Mouse (Mus musculus) limb, embryonic 14.5 days (tissue): Measurements from ENCODE around the gene Clic3. TPM values are rescaled to one million over a fixed set of nuclear protein-coding genes. Genes with fewer than 3 reads are reported as not detected.
"Not testable (repeated sequence)": the region's sequence is repeated elsewhere in the genome, so short reads cannot be mapped to it uniquely, and the experiment has no call there.

Experiments
- ATAC-seq: fragments of 200-750 bp; cut with Nextera tagmentation; 2 replicates; pipeline ENCODE4 v1.8.0; 2017; ENCODE audit warnings: low read depth, moderate number of reproducible peaks, moderate TSS enrichment; ENCODE audit not compliant: low FRiP score
- DNase-seq: peaks from one replicate; pipeline ENCODE4 v3.0.0-alpha.2; 2015; ENCODE audit warnings: low spot score
- H3K27ac ChIP-seq: fragments of 300-500 bp; sonication (generic); replicated peaks from 2 replicates; pipeline ENCODE4 v1.5.1; 2014; ENCODE audit warnings: low read depth, mild to moderate bottlenecking, low read length, moderate library complexity, mixed read lengths
- H3K27me3 ChIP-seq: fragments of 300-500 bp; sonication (generic); 2 replicates; pipeline ENCODE4 v1.6.1; 2014; ENCODE audit warnings: low read length, mixed read lengths; ENCODE audit not compliant: control insufficient read depth, insufficient read depth
- H3K36me3 ChIP-seq: fragments of 300-500 bp; sonication (generic); 2 replicates; pipeline ENCODE4 v1.6.1; 2014; ENCODE audit warnings: mild to moderate bottlenecking, low read length, moderate library complexity, mixed read lengths; ENCODE audit not compliant: control insufficient read depth, insufficient read depth
- H3K4me1 ChIP-seq: fragments of 300-500 bp; sonication (generic); 2 replicates; pipeline ENCODE4 v1.6.1; 2014; ENCODE audit warnings: antibody characterized with exemption, low read length, mixed read lengths; ENCODE audit not compliant: control insufficient read depth, insufficient read depth
- H3K4me2 ChIP-seq: fragments of 300-500 bp; sonication (generic); replicated peaks from 2 replicates; pipeline ENCODE4 v1.6.1; 2014; ENCODE audit warnings: low read depth, mild to moderate bottlenecking, low read length, moderate library complexity; ENCODE audit not compliant: severe bottlenecking
- H3K4me3 ChIP-seq: fragments of 300-500 bp; sonication (generic); replicated peaks from 2 replicates; pipeline ENCODE4 v1.5.1; 2014; ENCODE audit warnings: low read length
- H3K9ac ChIP-seq: fragments of 300-500 bp; sonication (generic); 2 replicates; pipeline ENCODE4 v1.6.1; 2014; ENCODE audit warnings: mild to moderate bottlenecking, low read depth, low read length, moderate library complexity; ENCODE audit not compliant: severe bottlenecking
- H3K9me3 ChIP-seq: fragments of 300-500 bp; sonication (generic); 2 replicates; pipeline ENCODE4 v1.6.1; 2016; ENCODE audit warnings: low read length; ENCODE audit not compliant: control insufficient read depth
- POLR2A ChIP-seq: fragments of 200-500 bp; IDR thresholded peaks from 2 replicates; pipeline ENCODE4 v1.8.0; 2012; ENCODE audit warnings: inconsistent platforms, mild to moderate bottlenecking, moderate library complexity, borderline replicate concordance; ENCODE audit not compliant: insufficient read depth, insufficient read length; ENCODE audit errors: extremely low read depth
- WGBS: fragments of 180-500 bp; shearing (Covaris S2); extraction: QIAGEN DNeasy Blood & Tissue Kit; methylation state at CpG from one replicate; pipeline ENCODE4 v1.1.7; 2014; 5-methylcytosine and 5-hydroxymethylcytosine counted together
- polyA plus RNA-seq, 2 experiments: library from polyadenylated mRNA; depleted of rRNA in 1 of 2; stranded (reverse) in 1 of 2; unstranded in 1 of 2; fragments of >200 nt; fragmentation: Nextera tagmentation in 1 of 2; extraction: Ambion mirVana in 1 of 2; gene quantifications; 2 replicates each; pipeline versions ENCODE4 v1.2.1 to v1.2.3; 2012 to 2014

Clic3 gene
- polyA plus RNA-seq (2012; rRNA removed): 7.7 and 10.9 TPM in 2 replicates
- 13.4 and 22.5 TPM in 2 replicates for polyA plus RNA-seq (2014; fragmentation: Nextera tagmentation; extraction: Ambion mirVana)

DNA sequence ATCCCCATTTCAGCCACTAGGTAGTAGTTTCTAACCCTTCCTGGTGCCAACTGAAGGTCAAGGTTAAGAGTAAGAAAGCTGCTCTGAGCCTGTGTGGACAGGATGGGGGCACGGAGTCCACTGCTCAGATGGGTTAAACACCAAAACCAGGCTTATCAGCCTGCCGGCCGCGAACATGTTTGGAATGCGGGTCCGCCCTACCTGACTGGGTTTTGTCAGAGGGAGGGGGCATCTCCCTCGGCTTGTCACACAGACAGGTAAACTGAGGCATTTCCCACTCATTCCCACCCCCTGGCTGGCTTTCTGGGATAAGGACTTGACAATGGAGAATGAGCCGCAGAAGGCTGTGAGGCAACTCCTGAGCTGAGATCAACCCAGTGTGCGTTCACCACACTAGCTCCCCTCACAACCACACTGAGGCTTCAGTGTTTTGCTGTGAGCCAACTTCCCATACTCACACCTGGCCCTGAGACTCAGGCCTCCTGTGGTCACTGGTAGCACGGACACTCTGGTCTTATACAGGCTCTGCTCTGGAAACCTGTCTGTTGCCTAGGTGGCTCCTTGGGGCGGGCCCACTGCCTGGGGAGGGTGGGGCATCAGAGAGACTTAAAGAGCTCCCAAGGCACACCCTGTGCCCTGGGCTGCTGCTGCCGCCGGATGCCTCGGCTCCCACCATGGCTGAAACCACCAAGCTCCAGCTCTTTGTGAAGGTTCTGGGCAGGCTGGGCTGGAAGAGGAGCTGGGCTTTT lies at the start of gene Clic3:
Gene Clic3, plus strand, starts transcription at position 634 of the 749 bp plus-strand sequence.
- no peak for DNase-seq
- Histone ChIP-seq H3K27ac (no peak within 1 kb of the TSS), H3K27me3 (no peaks in the 10 kb centered on the region), H3K4me3 (no peak within 1 kb of the TSS), H3K9ac (no peak within 1 kb of the TSS; the same call in 1 of the 2 replicates), H3K36me3 (0 out of 2 replicates have a peak, but pooled peaks cover 7% of the 10 kb centered on the region), H3K4me2 (no peak within 1 kb of the TSS), H3K4me1 (peaks cover 13% of the 10 kb centered on the region), H3K9me3 (no peaks in the 10 kb centered on the region)
- ATAC-seq: no peak
- TF ChIP-seq POLR2A: no peak
- 62% methylated on average over 14 of the region's 14 CpGs for WGBS

DNA sequence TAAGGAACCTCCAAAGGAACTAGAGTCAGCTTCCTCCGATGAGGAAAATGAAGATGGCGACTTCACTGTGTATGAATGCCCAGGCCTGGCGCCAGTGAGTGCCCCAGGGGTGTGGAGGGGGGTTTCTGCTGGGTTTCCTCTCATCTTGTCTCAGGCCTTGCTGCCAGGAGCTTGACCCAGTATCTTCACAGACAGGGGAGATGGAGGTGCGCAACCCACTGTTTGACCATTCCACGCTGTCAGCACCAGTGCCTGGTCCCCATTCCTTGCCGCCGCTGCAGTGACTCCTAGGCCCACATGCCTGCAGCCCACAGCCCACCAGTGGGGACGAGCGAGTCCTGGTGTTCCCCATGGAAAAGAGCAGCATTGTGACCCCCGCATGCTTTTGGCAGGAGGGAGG lies 47.7 kb upstream of the Clic3 start:
- Histone ChIP-seq H3K9me3 (no peaks in the 10 kb centered on the region), H3K4me3 (no peak overlapping the region), H3K4me1 (no peaks in the 10 kb centered on the region), H3K27ac (no peak overlapping the region), H3K4me2 (no peak overlapping the region), H3K27me3 (peaks cover 9% of the 10 kb centered on the region; the same call in 1 of the 2 replicates), H3K9ac (no peak overlapping the region), H3K36me3 (no peaks in the 10 kb centered on the region)
- TF ChIP-seq POLR2A: no peak
- DNase-seq (no peak), ATAC-seq (no peak)
- WGBS: 81% methylated on average over 10 of the region's 10 CpGs

DNA sequence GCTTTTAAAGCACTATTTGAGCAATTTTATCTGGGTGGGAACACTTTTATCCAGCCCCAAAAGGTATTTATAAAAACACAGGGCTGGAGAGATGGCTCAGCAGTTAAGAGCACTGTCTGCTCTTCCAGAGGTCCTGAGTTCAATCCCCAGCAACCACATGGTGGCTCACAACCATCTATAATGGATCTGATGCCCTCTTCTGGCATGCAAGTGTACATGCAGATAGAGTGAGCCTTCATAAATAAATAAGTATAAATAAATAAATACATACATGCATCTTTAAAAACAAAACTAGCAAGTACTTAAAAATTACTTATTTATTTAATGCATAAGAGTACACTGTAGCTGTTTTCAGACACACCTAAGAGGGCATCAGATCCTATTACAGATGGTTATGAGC lies 43.2 kb upstream of the Clic3 start:
- not testable (repeated sequence) for H3K9me3 ChIP-seq, H3K4me2 ChIP-seq, H3K4me1 ChIP-seq, H3K9ac ChIP-seq, DNase-seq, H3K4me3 ChIP-seq, H3K27me3 ChIP-seq, H3K36me3 ChIP-seq, H3K27ac ChIP-seq, ATAC-seq

DNA sequence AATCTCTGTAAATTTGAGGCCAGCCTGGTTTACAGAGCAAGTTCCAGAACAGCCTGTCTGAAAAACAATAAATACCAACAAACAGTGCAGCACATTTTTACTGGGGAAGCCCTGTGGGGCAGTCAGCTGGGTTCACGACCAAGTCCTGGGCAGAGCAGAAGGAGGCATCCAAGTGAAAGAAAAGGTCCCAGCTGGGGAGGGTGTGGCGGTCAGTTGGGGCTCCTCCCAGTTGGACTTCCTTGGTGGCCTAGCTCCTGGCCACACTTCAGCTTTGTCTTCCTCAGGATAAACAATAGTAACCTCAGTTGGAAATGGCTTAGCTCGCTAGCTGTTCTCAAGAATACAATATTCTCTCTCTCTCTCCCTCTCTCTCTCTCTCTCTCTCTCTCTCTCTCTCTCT lies 39.2 kb upstream of the Clic3 start:
- H3K9me3 ChIP-seq: no peaks in the 10 kb centered on the region
- WGBS: 23% methylated on average over 3 of the region's 3 CpGs
- H3K4me2 ChIP-seq: no peak overlapping the region
- DNase-seq: no peak
- H3K27me3 ChIP-seq: no peaks in the 10 kb centered on the region
- no peak for ATAC-seq
- H3K9ac ChIP-seq: no peak overlapping the region
- no peaks in the 10 kb centered on the region for H3K36me3 ChIP-seq
- no peaks in the 10 kb centered on the region for H3K4me1 ChIP-seq
- no peak overlapping the region for H3K27ac ChIP-seq
- no peak overlapping the region for H3K4me3 ChIP-seq
- TF ChIP-seq POLR2A: no peak

DNA sequence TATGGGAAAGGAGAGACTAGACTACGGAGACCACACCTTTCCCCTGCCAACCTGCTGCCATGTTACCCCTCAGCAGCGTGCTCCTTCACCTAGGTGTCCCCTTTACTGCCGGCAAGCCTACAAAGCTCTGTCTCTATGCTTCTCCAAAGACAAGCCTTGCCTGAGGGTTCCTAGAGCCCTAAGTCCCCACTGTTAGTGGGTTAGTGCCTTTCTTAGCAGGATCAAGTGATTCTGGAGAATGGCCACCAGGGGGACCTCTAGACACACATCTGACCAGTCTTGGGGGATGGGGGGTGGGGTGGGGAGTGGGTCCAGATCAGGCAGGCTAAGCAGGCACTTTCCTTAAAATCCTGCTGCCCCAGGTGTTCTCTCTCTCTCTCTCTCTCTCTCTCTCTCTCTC lies 34.7 kb upstream of the Clic3 start:
- peak; percentile 50; the same call in 1 of the 2 replicates for ATAC-seq
- no peak overlapping the region for H3K27ac ChIP-seq
- DNase-seq: peak; percentile 80
- no peaks in the 10 kb centered on the region for H3K27me3 ChIP-seq
- H3K4me3 ChIP-seq: no peak overlapping the region
- 14% methylated on average over 3 of the region's 3 CpGs for WGBS
- no peaks in the 10 kb centered on the region for H3K9me3 ChIP-seq
- H3K4me2 ChIP-seq: no peak overlapping the region
- no peak overlapping the region for H3K9ac ChIP-seq
- H3K36me3 ChIP-seq: no peaks in the 10 kb centered on the region
- no peak for TF ChIP-seq POLR2A
- no peaks in the 10 kb centered on the region for H3K4me1 ChIP-seq
